Mouse (Mus musculus) spleen, postnatal 4 days (tissue): ENCODE data around the gene Rbm20.
A peak's percentile ranks its signal among the peaks of the same experiment; 100 is the strongest.

Experiments
- DNase-seq, 2 experiments: peaks; one replicate each; pipeline ENCODE4 v3.0.0; 2022; ENCODE audit warnings: low spot score in 2 of 2

Gene Rbm20

GRCm38 (mm10) chr19:53671432-53671831 lies 5.7 kb upstream of the Rbm20 start:
- no peak for DNase-seq

GRCm38 (mm10) chr19:53674131-53674925 lies 2.8 kb upstream of the Rbm20 start:
- no peak for DNase-seq

- DNase-seq: no peak
These were observed 878 bp upstream of the Rbm20 start for GRCm38 (mm10) chr19:53676228-53676627.

- DNase-seq: no peak
These were observed 2.1 kb downstream of the Rbm20 start for GRCm38 (mm10) chr19:53679194-53679593.

- DNase-seq: no peak
These were observed 2.9 kb downstream of the Rbm20 start for GRCm38 (mm10) chr19:53679981-53680380.

GRCm38 (mm10) chr19:53682427-53682826 lies 5.3 kb downstream of the Rbm20 start:
- DNase-seq: no peak

GRCm38 (mm10) chr19:53687592-53687991 lies 10.5 kb downstream of the Rbm20 start:
- DNase-seq: no peak

- no peak for DNase-seq
These were observed 13.7 kb downstream of the Rbm20 start for GRCm38 (mm10) chr19:53690816-53691215.

- no peak for DNase-seq
These were observed 16.9 kb downstream of the Rbm20 start for GRCm38 (mm10) chr19:53694020-53694419.

GRCm38 (mm10) chr19:53696079-53696478 lies 19.0 kb downstream of the Rbm20 start:
- DNase-seq: no peak

GRCm38 (mm10) chr19:53696655-53697054 lies 19.5 kb downstream of the Rbm20 start:
- DNase-seq: no peak

GRCm38 (mm10) chr19:53697376-53698126 lies 20.4 kb downstream of the Rbm20 start:
- no peak for DNase-seq

GRCm38 (mm10) chr19:53699671-53700070 lies 22.6 kb downstream of the Rbm20 start:
- DNase-seq: no peak

- DNase-seq: no peak
These were observed 24.3 kb downstream of the Rbm20 start for GRCm38 (mm10) chr19:53701434-53701833.

GRCm38 (mm10) chr19:53704895-53705823 lies 28.1 kb downstream of the Rbm20 start:
- peak in 1 of 2 experiments; percentile 68 for DNase-seq

- no peak for DNase-seq
These were observed 31.3 kb downstream of the Rbm20 start for GRCm38 (mm10) chr19:53708401-53708800.

- DNase-seq: no peak
These were observed 33.8 kb downstream of the Rbm20 start for GRCm38 (mm10) chr19:53710861-53711260.

GRCm38 (mm10) chr19:53711261-53711890 lies 34.3 kb downstream of the Rbm20 start:
- DNase-seq: no peak

GRCm38 (mm10) chr19:53712297-53713025 lies 35.4 kb downstream of the Rbm20 start:
- no peak for DNase-seq

- no peak for DNase-seq
These were observed 36.3 kb downstream of the Rbm20 start for GRCm38 (mm10) chr19:53713364-53713763.

GRCm38 (mm10) chr19:53716469-53716868 lies 39.4 kb downstream of the Rbm20 start:
- no peak for DNase-seq
